Comparison of ENCODE assay signal across 23 mouse cellular contexts in the genomic region with DNA sequence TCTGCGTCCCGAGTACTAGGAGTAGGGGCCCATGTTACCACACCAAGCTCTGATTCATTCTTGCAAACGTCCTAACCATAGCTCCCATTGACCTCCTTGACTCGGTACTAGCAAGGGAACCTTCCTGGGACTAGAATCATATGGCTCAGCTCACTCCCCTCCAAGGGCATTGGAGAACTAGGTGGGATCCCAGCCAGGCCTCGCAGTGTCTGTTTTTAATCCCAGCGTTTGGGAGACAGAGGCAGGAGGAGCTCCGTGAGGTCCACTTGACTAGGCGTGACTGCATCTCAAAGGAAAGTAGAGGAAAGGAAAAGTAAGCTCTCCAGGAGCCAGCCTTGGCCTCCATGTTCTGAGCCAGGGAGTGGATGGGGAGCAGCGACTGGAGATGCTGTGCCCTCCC. TPM values are rescaled to one million over a fixed set of nuclear protein-coding genes. Genes with fewer than 3 reads are reported as not detected.
A peak's percentile ranks its signal among the peaks of the same experiment; 100 is the strongest.
DNase-seq lines count a peak whose midpoint lies in the region; ATAC-seq and TF ChIP-seq lines count a peak whose summit lies in the region.
"Had no signal": no experiment of that assay in that cellular context is flagged by ENCODE, and none has a peak within 500 bp of the region (broad histone marks: within the 10 kb centered on the region; RNA-seq: fewer than 3 reads in every experiment).

No protein-coding gene starts in this region.

- DNase-seq in kidney, postnatal 14 days = no peak
- peak; percentile 57 for DNase-seq in ZHBTc4 (ENCODE audit: low read depth, low spot score)
- no peak for DNase-seq in stomach, postnatal 0 days (ENCODE audit: low spot score)
- no peak for DNase-seq in urinary bladder, postnatal 14 days (ENCODE audit: low spot score)
- DNase-seq in layer of hippocampus, postnatal 36 days = no peak
- DNase-seq: adrenal gland, adult 2 months; adrenal gland, postnatal 25 days; cerebellum, adult 18-20 months; cerebellum, postnatal 10 days; embryo, embryonic 11 days; gastrocnemius, postnatal 36 days; heart, adult 11 months; heart, postnatal 10 days; heart, postnatal 4 days had no signal

- H3K4me3 ChIP-seq in kidney, embryonic 14.5 days (ENCODE audit: low read length) = no peak overlapping the region
- H3K4me3 ChIP-seq in ES-Bruce4 (ENCODE audit: low read depth, low read length) = no peak overlapping the region
- H3K4me3 ChIP-seq in stomach, postnatal 0 days (ENCODE audit: low read depth, low read length) = no peak overlapping the region
- H3K4me3 ChIP-seq: embryonic facial prominence, embryonic 15.5 days; erythroblast, embryonic 14.5 days; forebrain, embryonic 10.5 days; heart, embryonic 10.5 days; hindbrain, embryonic 12.5 days had no signal

- no peak for TF ChIP-seq CTCF in ES-Bruce4 (IDR thresholded peaks at IDR 0.05; ENCODE audit: low read depth, low read length)
- no peak for TF ChIP-seq CTCF in stomach, postnatal 0 days (IDR thresholded peaks at IDR 0.05; ENCODE audit: low read depth)

- TF ChIP-seq POLR2A in ES-Bruce4 (IDR thresholded peaks at IDR 0.05; ENCODE audit: insufficient read depth, low read length) = no peak

- no peak for TF ChIP-seq EP300 in ES-Bruce4 (IDR thresholded peaks at IDR 0.05; ENCODE audit: insufficient read depth, low read depth, low read length)
- TF ChIP-seq EP300 in stomach, postnatal 0 days (optimal IDR thresholded peaks at IDR 0.05) = no peak

- WGBS in kidney, embryonic 14.5 days = 73% methylated on average over 9 of the region's 9 CpGs
- WGBS in stomach, postnatal 0 days = 79% methylated on average over 9 of the region's 9 CpGs

- H3K9ac ChIP-seq in kidney, embryonic 14.5 days (ENCODE audit: low read depth, low read length) = no peak overlapping the region
- 0 out of 2 replicates have a peak overlapping the region, but pooled peaks have one; percentile 12 for H3K9ac ChIP-seq in ES-Bruce4 (ENCODE audit: low read depth, poor library complexity, severe bottlenecking)
- no peak overlapping the region for H3K9ac ChIP-seq in stomach, postnatal 0 days (ENCODE audit: low read length)
- H3K9ac ChIP-seq: embryonic facial prominence, embryonic 15.5 days; hindbrain, embryonic 12.5 days had no signal

- ATAC-seq in kidney, embryonic 14.5 days (ENCODE audit: low FRiP score, low TSS enrichment) = peak; percentile 26; the same call in 1 of the 2 replicates
- ATAC-seq in stomach, postnatal 0 days (ENCODE audit: low FRiP score, low TSS enrichment) = no peak
- ATAC-seq: forebrain, embryonic 14.5 days; hindbrain, embryonic 16.5 days had no signal

- no peaks in the 10 kb centered on the region for H3K4me1 ChIP-seq in kidney, embryonic 14.5 days (ENCODE audit: control insufficient read depth, insufficient read depth, low read length)
- H3K4me1 ChIP-seq in ES-Bruce4 (ENCODE audit: control insufficient read depth, insufficient read depth, low read length) = peaks cover 1% of the 10 kb centered on the region
- H3K4me1 ChIP-seq in stomach, postnatal 0 days (replicated peaks; ENCODE audit: control insufficient read depth, insufficient read depth) = no peaks in the 10 kb centered on the region
- H3K4me1 ChIP-seq: embryonic facial prominence, embryonic 15.5 days; hindbrain, embryonic 12.5 days had no signal

- no peaks in the 10 kb centered on the region for H3K36me3 ChIP-seq in kidney, embryonic 14.5 days (ENCODE audit: control insufficient read depth, insufficient read depth, low read length)
- no peaks in the 10 kb centered on the region for H3K36me3 ChIP-seq in ES-Bruce4 (ENCODE audit: control insufficient read depth, insufficient read depth, low read length, poor library complexity, severe bottlenecking)
- H3K36me3 ChIP-seq in stomach, postnatal 0 days (ENCODE audit: control insufficient read depth, insufficient read depth, low read length) = no peaks in the 10 kb centered on the region
- H3K36me3 ChIP-seq: embryonic facial prominence, embryonic 15.5 days; forebrain, embryonic 10.5 days; heart, embryonic 10.5 days; hindbrain, embryonic 12.5 days had no signal

- H3K27ac ChIP-seq in kidney, embryonic 14.5 days (ENCODE audit: low read depth, low read length) = no peak overlapping the region
- peak overlapping the region; percentile 46 for H3K27ac ChIP-seq in ES-Bruce4 (ENCODE audit: insufficient read depth, low read length)
- H3K27ac ChIP-seq in stomach, postnatal 0 days (replicated peaks) = peak overlapping the region; percentile 83
- H3K27ac ChIP-seq: embryonic facial prominence, embryonic 15.5 days; forebrain, embryonic 10.5 days; heart, embryonic 10.5 days; hindbrain, embryonic 12.5 days had no signal

- no peak overlapping the region for H3K4me2 ChIP-seq in kidney, embryonic 14.5 days (replicated peaks; ENCODE audit: low read depth, low read length)
- no peak overlapping the region for H3K4me2 ChIP-seq in stomach, postnatal 0 days (replicated peaks; ENCODE audit: low read depth)
- H3K4me2 ChIP-seq: embryonic facial prominence, embryonic 15.5 days; hindbrain, embryonic 12.5 days had no signal

- H3K27me3 ChIP-seq in kidney, embryonic 14.5 days (ENCODE audit: control insufficient read depth, insufficient read depth, low read length) = no peaks in the 10 kb centered on the region
- H3K27me3 ChIP-seq in ES-Bruce4 (ENCODE audit: control insufficient read depth, insufficient read depth, low read length, poor library complexity, severe bottlenecking) = no peaks in the 10 kb centered on the region
- no peaks in the 10 kb centered on the region for H3K27me3 ChIP-seq in stomach, postnatal 0 days (ENCODE audit: control insufficient read depth, insufficient read depth, low read length)
- H3K27me3 ChIP-seq: embryonic facial prominence, embryonic 15.5 days; hindbrain, embryonic 12.5 days had no signal

- no peaks in the 10 kb centered on the region for H3K9me3 ChIP-seq in kidney, embryonic 14.5 days (ENCODE audit: control insufficient read depth, low read length)
- no peaks in the 10 kb centered on the region for H3K9me3 ChIP-seq in ES-Bruce4 (replicated peaks; ENCODE audit: control insufficient read depth, insufficient read depth, low read length, poor library complexity, severe bottlenecking)
- H3K9me3 ChIP-seq in stomach, postnatal 0 days (ENCODE audit: control insufficient read depth, low read length) = no peaks in the 10 kb centered on the region
- H3K9me3 ChIP-seq: embryonic facial prominence, embryonic 15.5 days; forebrain, embryonic 10.5 days; heart, embryonic 10.5 days; hindbrain, embryonic 12.5 days had no signal

RNA-seq across cellular contexts. Expression of a gene that starts 5.8 kb away (rescaled TPM):
- polyA plus RNA-seq in kidney, embryonic 14.5 days (2014; fragmentation: Nextera tagmentation; extraction: Ambion mirVana) = 38.6 and 42.6 TPM in 2 replicates
- polyA plus RNA-seq in ES-Bruce4 (2011; ENCODE audit: insufficient read depth, insufficient read length, low read depth, missing spikeins) = 162 and 164 TPM in 2 replicates
- 44.2 and 47.6 TPM in 2 replicates for polyA plus RNA-seq in stomach, postnatal 0 days (2015; fragmentation: Nextera tagmentation; extraction: Ambion mirVana)
- total RNA-seq in layer of hippocampus, postnatal 36 days (2021) = 10 to 100 TPM; 94.7 to 97.6 TPM
